Mouse (Mus musculus): ENCODE measurements around the gene B230217C12Rik. TPM values are rescaled to one million over a fixed set of nuclear protein-coding genes. Genes with fewer than 3 reads are reported as not detected.

B230217C12Rik gene
- polyA plus RNA-seq, 1 experiment from 2014 or later: 17.4 TPM

- WGBS: 97% methylated on average over 2 of the region's 2 CpGs
- Histone ChIP-seq H3K9ac (no peak overlapping the region), H3K36me3 (ENCODE audit: poor library complexity, severe bottlenecking) (no peaks in the 10 kb centered on the region), H3K4me3 (no peak overlapping the region), H3K4me2 (no peak overlapping the region), H3K27ac (no peak overlapping the region; the same call in 1 of the 2 replicates), H3K4me1 (no peaks in the 10 kb centered on the region; the same call in 1 of the 2 replicates), H3K9me3 (replicated peaks) (no peaks in the 10 kb centered on the region), H3K27me3 (no peaks in the 10 kb centered on the region)
- no peak for ATAC-seq
These were observed 44.8 kb downstream of the B230217C12Rik start for GRCm38 (mm10) chr11:97885296-97885915.

- WGBS: 76% methylated on average over 5 of the region's 5 CpGs
- no peak overlapping the region for H3K4me2 ChIP-seq
- H3K36me3 ChIP-seq (ENCODE audit: poor library complexity, severe bottlenecking): no peaks in the 10 kb centered on the region
- H3K9me3 ChIP-seq (replicated peaks): no peaks in the 10 kb centered on the region
- no peak for ATAC-seq
- H3K27me3 ChIP-seq: no peaks in the 10 kb centered on the region
- no peaks in the 10 kb centered on the region for H3K4me1 ChIP-seq
- H3K9ac ChIP-seq: no peak overlapping the region
- no peak overlapping the region for H3K4me3 ChIP-seq
- no peak overlapping the region for H3K27ac ChIP-seq
These were observed 51.2 kb downstream of the B230217C12Rik start for GRCm38 (mm10) chr11:97891821-97892220.

Other genes starting within 250 kb of the B230217C12Rik start
- 3.5 and 3.9 TPM in 2 replicates for gene Epop, start 211.1 kb upstream of the B230217C12Rik start, polyA plus RNA-seq (2015; fragmentation: Nextera tagmentation; extraction: Ambion mirVana)
- 3.2 and 3.5 TPM in 2 replicates for gene Mllt6, start 177.4 kb upstream of the B230217C12Rik start, polyA plus RNA-seq (2015; fragmentation: Nextera tagmentation; extraction: Ambion mirVana)
- 12.8 and 17.3 TPM in 2 replicates for gene Cisd3, start 155.0 kb upstream of the B230217C12Rik start, polyA plus RNA-seq (2015; fragmentation: Nextera tagmentation; extraction: Ambion mirVana)
- gene Pcgf2, start 140.3 kb upstream of the B230217C12Rik start, polyA plus RNA-seq (2015; fragmentation: Nextera tagmentation; extraction: Ambion mirVana): 21.5 and 22.9 TPM in 2 replicates
- gene Psmb3, start 137.4 kb upstream of the B230217C12Rik start, polyA plus RNA-seq (2015; fragmentation: Nextera tagmentation; extraction: Ambion mirVana): 559 and 571 TPM in 2 replicates
- 3.5 and 4.2 TPM in 2 replicates for gene Pip4k2b, start 96.1 kb upstream of the B230217C12Rik start, polyA plus RNA-seq (2015; fragmentation: Nextera tagmentation; extraction: Ambion mirVana)
- 18.0 and 20.1 TPM in 2 replicates for gene Cwc25, start 74.2 kb upstream of the B230217C12Rik start, polyA plus RNA-seq (2015; fragmentation: Nextera tagmentation; extraction: Ambion mirVana)
- gene 1700001P01Rik, start 64.9 kb upstream of the B230217C12Rik start, polyA plus RNA-seq (2015; fragmentation: Nextera tagmentation; extraction: Ambion mirVana): 0.62 and 0.76 TPM in 2 replicates
- 386 and 461 TPM in 2 replicates for gene Rpl23, start 58.3 kb upstream of the B230217C12Rik start, polyA plus RNA-seq (2015; fragmentation: Nextera tagmentation; extraction: Ambion mirVana)
- gene Lasp1, start 41.8 kb upstream of the B230217C12Rik start, polyA plus RNA-seq (2015; fragmentation: Nextera tagmentation; extraction: Ambion mirVana): 95.3 and 109 TPM in 2 replicates
- 0.78 and 1.4 TPM in 2 replicates for gene Fbxo47, start 43.4 kb downstream of the B230217C12Rik start, polyA plus RNA-seq (2015; fragmentation: Nextera tagmentation; extraction: Ambion mirVana)
- 0.14 and 0.34 TPM in 2 replicates for gene Plxdc1, start 145.7 kb downstream of the B230217C12Rik start, polyA plus RNA-seq (2015; fragmentation: Nextera tagmentation; extraction: Ambion mirVana)
- gene Arl5c, start 155.4 kb downstream of the B230217C12Rik start, polyA plus RNA-seq (2015; fragmentation: Nextera tagmentation; extraction: Ambion mirVana): 8.4 and 11.0 TPM in 2 replicates
- 25.9 and 29.9 TPM in 2 replicates for gene Cacnb1, start 182.3 kb downstream of the B230217C12Rik start, polyA plus RNA-seq (2015; fragmentation: Nextera tagmentation; extraction: Ambion mirVana)
- 801 and 821 TPM in 2 replicates for gene Rpl19, start 185.9 kb downstream of the B230217C12Rik start, polyA plus RNA-seq (2015; fragmentation: Nextera tagmentation; extraction: Ambion mirVana)
- gene Stac2, start 212.7 kb downstream of the B230217C12Rik start, polyA plus RNA-seq (2015; fragmentation: Nextera tagmentation; extraction: Ambion mirVana): 1.2 and 1.6 TPM in 2 replicates